Mouse (Mus musculus) CH12.LX (cell line): ENCODE results near the gene Ank. TPM values are rescaled to one million over a fixed set of nuclear protein-coding genes. Genes with fewer than 3 reads are reported as not detected.

ENCODE experiments used
- DNase-seq: peaks from one replicate; pipeline ENCODE4 v3.0.0-alpha.2; 2013; ENCODE audit errors: extremely low read depth
- H3K27ac ChIP-seq: 2 replicates; pipeline ENCODE4 v1.5.1; 2012; ENCODE audit warnings: low read depth, mild to moderate bottlenecking, control low read depth, moderate library complexity; ENCODE audit not compliant: insufficient read depth
- H3K27me3 ChIP-seq: replicated peaks from 2 replicates; pipeline ENCODE3; 2012; ENCODE audit warnings: inconsistent platforms
- H3K36me3 ChIP-seq, 2 experiments: replicated peaks in 1 of 2; 2 replicates each; pipeline versions ENCODE3 to v1.6.1; 2012; ENCODE audit warnings: inconsistent platforms in 1 of 2, low read length in 1 of 2, mild to moderate bottlenecking in 1 of 2, mixed read lengths in 1 of 2, moderate library complexity in 1 of 2; ENCODE audit not compliant: control insufficient read depth in 1 of 2, insufficient read depth in 1 of 2
- H3K4me1 ChIP-seq, 2 experiments: 2 replicates each; pipeline ENCODE4 v1.6.1; 2012; ENCODE audit warnings: inconsistent platforms in 1 of 2, moderate library complexity in 1 of 2; ENCODE audit not compliant: insufficient read depth in 2 of 2, control insufficient read depth in 1 of 2
- H3K4me2 ChIP-seq: 2 replicates; pipeline ENCODE4 v1.6.1; 2012; ENCODE audit warnings: low read depth, mild to moderate bottlenecking, control low read depth; ENCODE audit not compliant: poor library complexity, insufficient read depth, severe bottlenecking
- H3K4me3 ChIP-seq, 3 experiments: fragments of 150-350 bp in 1 of 3; sonication (generic) in 1 of 3; replicated peaks in 1 of 3; 2 replicates each; pipeline versions ENCODE3 to v1.5.1; 2011 to 2012; ENCODE audit warnings: low read depth in 2 of 3, low read length in 2 of 3, mild to moderate bottlenecking in 2 of 3, moderate library complexity in 2 of 3, control low read depth in 1 of 3, improper control_type of control experiment in 1 of 3, inconsistent platforms in 1 of 3, mixed read lengths in 1 of 3; ENCODE audit not compliant: poor library complexity in 1 of 3
- H3K79me2 ChIP-seq: replicated peaks from 2 replicates; pipeline ENCODE4 v1.6.1; 2012; ENCODE audit warnings: mild to moderate bottlenecking, moderate library complexity; ENCODE audit not compliant: control insufficient read depth, poor library complexity, insufficient read depth, severe bottlenecking; ENCODE audit errors: extremely low read depth
- H3K9ac ChIP-seq: 2 replicates; pipeline ENCODE4 v1.6.1; 2012; ENCODE audit warnings: low read depth, mild to moderate bottlenecking, control low read depth, moderate library complexity; ENCODE audit not compliant: insufficient read depth
- H3K9me3 ChIP-seq: replicated peaks from 2 replicates; pipeline ENCODE3; 2012; ENCODE audit warnings: low read length, inconsistent platforms, mixed read lengths
- BHLHE40 ChIP-seq: IDR thresholded peaks from 2 replicates; pipeline ENCODE4 v1.6.1; 2011; ENCODE audit warnings: mild to moderate bottlenecking, low read depth, low read length, improper control_type of control experiment
- CHD2 ChIP-seq: IDR thresholded peaks from 2 replicates; pipeline ENCODE4 v1.6.1; 2011; ENCODE audit warnings: low read length, improper control_type of control experiment
- CTCF ChIP-seq, 2 experiments: IDR thresholded peaks in 1 of 2; conservative IDR thresholded peaks in 1 of 2; 2 replicates each; pipeline ENCODE4 v1.5.1; 2011 to 2012; ENCODE audit warnings: low read depth in 2 of 2, low read length in 2 of 2, improper control_type of control experiment in 1 of 2, inconsistent platforms in 1 of 2, mild to moderate bottlenecking in 1 of 2, moderate library complexity in 1 of 2
- EP300 ChIP-seq: IDR thresholded peaks from 2 replicates; pipeline ENCODE4 v1.6.1; 2011; ENCODE audit warnings: low read length, improper control_type of control experiment
- HCFC1 ChIP-seq: IDR thresholded peaks from 2 replicates; pipeline ENCODE4 v1.6.1; 2012; ENCODE audit warnings: low read depth, mild to moderate bottlenecking, inconsistent platforms, low read length, improper control_type of control experiment
- IRF4 ChIP-seq: IDR thresholded peaks from 2 replicates; pipeline ENCODE4 v1.6.1; 2014; ENCODE audit warnings: low read depth, mild to moderate bottlenecking, inconsistent platforms, low read length, improper control_type of control experiment
- KAT2A ChIP-seq: IDR thresholded peaks from 2 replicates; pipeline ENCODE4 v1.6.1; 2012; ENCODE audit warnings: low read length, improper control_type of control experiment, inconsistent platforms; ENCODE audit not compliant: insufficient replicate concordance
- MAFK ChIP-seq: IDR thresholded peaks from 2 replicates; pipeline ENCODE4 v1.6.1; 2011; ENCODE audit warnings: low read length, improper control_type of control experiment; ENCODE audit not compliant: insufficient replicate concordance
- MAX ChIP-seq: IDR thresholded peaks from 2 replicates; pipeline ENCODE4 v1.6.1; 2011; ENCODE audit warnings: low read length, improper control_type of control experiment
- MEF2A ChIP-seq: IDR thresholded peaks from 2 replicates; pipeline ENCODE4 v1.6.1; 2014; ENCODE audit warnings: low read depth, mild to moderate bottlenecking, inconsistent platforms, low read length, improper control_type of control experiment, borderline replicate concordance
- MXI1 ChIP-seq: IDR thresholded peaks from 2 replicates; pipeline ENCODE4 v1.6.1; 2011; ENCODE audit warnings: mild to moderate bottlenecking, low read depth, low read length, improper control_type of control experiment
- PAX5 ChIP-seq: IDR thresholded peaks from 2 replicates; pipeline ENCODE4 v1.6.1; 2012; ENCODE audit warnings: low read length, inconsistent platforms, mixed read lengths
- POLR2A ChIP-seq: IDR thresholded peaks from 2 replicates; pipeline ENCODE4 v1.6.1; 2011; ENCODE audit warnings: low read depth, mild to moderate bottlenecking, improper control_type of control experiment, low read length
- POLR2AphosphoS2 ChIP-seq: IDR thresholded peaks from 2 replicates; pipeline ENCODE4 v1.6.1; 2011; ENCODE audit warnings: low read depth, low read length, improper control_type of control experiment
- RAD21 ChIP-seq: IDR thresholded peaks from 2 replicates; pipeline ENCODE4 v1.6.1; 2011; ENCODE audit warnings: low read depth, mild to moderate bottlenecking, low read length, improper control_type of control experiment, moderate library complexity
- RCOR1 ChIP-seq: conservative IDR thresholded peaks from 2 replicates; pipeline ENCODE4 v1.6.1; 2012; ENCODE audit warnings: low read depth, mild to moderate bottlenecking, inconsistent platforms, low read length, improper control_type of control experiment
- SMC3 ChIP-seq: IDR thresholded peaks from 2 replicates; pipeline ENCODE4 v1.6.1; 2011; ENCODE audit warnings: low read depth, low read length, improper control_type of control experiment
- TBP ChIP-seq: conservative IDR thresholded peaks from 2 replicates; pipeline ENCODE4 v1.6.1; 2011; ENCODE audit warnings: low read depth, low read length, improper control_type of control experiment
- USF2 ChIP-seq: conservative IDR thresholded peaks from 2 replicates; pipeline ENCODE4 v1.6.1; 2011; ENCODE audit warnings: low read depth, low read length, improper control_type of control experiment
- ZNF384 ChIP-seq: IDR thresholded peaks from 2 replicates; pipeline ENCODE4 v1.6.1; 2012; ENCODE audit warnings: low read depth, low read length, improper control_type of control experiment, inconsistent platforms
- dilution Hi-C: fragments of 300-500 bp; cut with MboI; formaldehyde crosslinking; loops from 2 replicates; pipeline ENCODE4 v1.14.3; 2020; ENCODE audit warnings: low sequenced_read_pairs; ENCODE audit not compliant: extremely low pct_unique_long_range_greater_than_20kb, extremely low pct_ligation_motif_present
- in situ Hi-C: fragments of 300-500 bp; cut with MboI; formaldehyde crosslinking; loops from 3 replicates; pipeline ENCODE4 v1.14.3; 2019; ENCODE audit warnings: low sequenced_read_pairs, low pct_ligation_motif_present, low pct_unique_long_range_greater_than_20kb, mixed read lengths
- polyA plus RNA-seq: library from polyadenylated mRNA; unstranded; fragments of >175 nt; gene quantifications from 2 replicates; pipeline ENCODE4 v1.2.1, GENCODE M21; 2012; ENCODE audit warnings: low read depth; ENCODE audit not compliant: insufficient read length
- total RNA-seq, 2 experiments: library from RNA; depleted of rRNA; stranded (reverse); fragments of 300-350 nt in 1 of 2; fragments of >200 nt in 1 of 2; gene quantifications; 2 replicates each; pipeline ENCODE4 v1.2.3; 2012 to 2014

The Ank gene
- total and polyA plus RNA-seq, 3 experiments: 4.6 to 12.4 (median 8.6) TPM

- Histone ChIP-seq H3K9me3 (no peaks in the 10 kb centered on the region), H3K27me3 (no peaks in the 10 kb centered on the region), H3K4me1 (peaks cover 9 to 36% of the 10 kb centered on the region in 2 experiments), H3K4me2 (no peak overlapping the region), H3K36me3 (peaks cover 0 to 10% of the 10 kb centered on the region in 2 experiments), H3K79me2 (no peaks in the 10 kb centered on the region), H3K9ac (no peak overlapping the region)
- DNase-seq: no peak
- TF ChIP-seq RCOR1 (no peak), KAT2A (no peak), POLR2AphosphoS2 (no peak), HCFC1 (no peak), EP300 (no peak), USF2 (no peak), MAFK (no peak), ZNF384 (no peak), POLR2A (no peak), TBP (no peak), IRF4 (no peak), MAX (no peak), MEF2A (no peak), CHD2 (no peak), CTCF (conservative IDR thresholded peaks at IDR 0.05 in 1 of 2, IDR thresholded peaks at IDR 0.05 in 1 of 2; ENCODE audit: low read depth in 2 of 2, low read length in 2 of 2) (no peak), PAX5 (no peak), SMC3 (no peak), BHLHE40 (no peak), MXI1 (no peak)
- TF ChIP-seq, all 38 proteins: peak for 0
- dilution Hi-C loops: no loop called here
- Histone ChIP-seq H3K27ac (no peak overlapping the region), H3K4me3 (no peak overlapping the region)
- in situ Hi-C loops: no loop called here
Measured at GRCm38 (mm10) chr15:27496596-27497299, 30.3 kb downstream of the Ank start.

- no peak overlapping the region for H3K4me2 ChIP-seq
- peaks cover 0 to 7% of the 10 kb centered on the region in 2 experiments for H3K36me3 ChIP-seq
- no peaks in the 10 kb centered on the region for H3K27me3 ChIP-seq
- H3K9me3 ChIP-seq: no peaks in the 10 kb centered on the region
- H3K4me1 ChIP-seq: peaks cover 9 to 36% of the 10 kb centered on the region in 2 experiments
- in situ Hi-C loops (no loop called here), dilution Hi-C loops (no loop called here)
- no peak for DNase-seq
- TF ChIP-seq RAD21 (no peak), PAX5 (no peak)
- H3K4me3 ChIP-seq: no peak overlapping the region
- H3K27ac ChIP-seq: no peak overlapping the region
- H3K9ac ChIP-seq: no peak overlapping the region
- H3K79me2 ChIP-seq: no peaks in the 10 kb centered on the region
Measured at GRCm38 (mm10) chr15:27497300-27497997, 31.0 kb downstream of the Ank start.
